Mouse (Mus musculus) bone marrow macrophage, adult 2 months (primary cell): Measurements from ENCODE around the gene Bmpr1b. TPM values are rescaled to one million over a fixed set of nuclear protein-coding genes. Genes with fewer than 3 reads are reported as not detected.

ENCODE experiments used
- H3K27ac ChIP-seq: 2 replicates; pipeline ENCODE4 v1.5.1; 2012; ENCODE audit warnings: low read depth, low read length; ENCODE audit not compliant: insufficient read depth
- H3K4me1 ChIP-seq: 2 replicates; pipeline ENCODE4 v1.6.1; 2012; ENCODE audit warnings: low read length; ENCODE audit not compliant: control insufficient read depth, insufficient read depth
- H3K4me3 ChIP-seq: 2 replicates; pipeline ENCODE4 v1.5.1; 2012; ENCODE audit warnings: mild to moderate bottlenecking, low read length, moderate library complexity; ENCODE audit not compliant: insufficient read depth
- CTCF ChIP-seq: IDR thresholded peaks from 2 replicates; pipeline ENCODE4 v1.5.1; 2012; ENCODE audit warnings: low read depth, mild to moderate bottlenecking, low read length, moderate library complexity
- POLR2A ChIP-seq: IDR thresholded peaks from 2 replicates; pipeline ENCODE4 v1.6.1; 2012; ENCODE audit warnings: mild to moderate bottlenecking, low read depth, low read length, borderline replicate concordance
- polyA plus RNA-seq: library from polyadenylated mRNA; stranded (reverse); fragments of >200 nt; gene quantifications from 2 replicates; pipeline ENCODE4 v1.2.4, GENCODE M21; 2012; ENCODE audit not compliant: missing spikeins, insufficient read depth, insufficient read length

Gene Bmpr1b
- polyA plus RNA-seq, 1 experiment = not detected

DNA sequence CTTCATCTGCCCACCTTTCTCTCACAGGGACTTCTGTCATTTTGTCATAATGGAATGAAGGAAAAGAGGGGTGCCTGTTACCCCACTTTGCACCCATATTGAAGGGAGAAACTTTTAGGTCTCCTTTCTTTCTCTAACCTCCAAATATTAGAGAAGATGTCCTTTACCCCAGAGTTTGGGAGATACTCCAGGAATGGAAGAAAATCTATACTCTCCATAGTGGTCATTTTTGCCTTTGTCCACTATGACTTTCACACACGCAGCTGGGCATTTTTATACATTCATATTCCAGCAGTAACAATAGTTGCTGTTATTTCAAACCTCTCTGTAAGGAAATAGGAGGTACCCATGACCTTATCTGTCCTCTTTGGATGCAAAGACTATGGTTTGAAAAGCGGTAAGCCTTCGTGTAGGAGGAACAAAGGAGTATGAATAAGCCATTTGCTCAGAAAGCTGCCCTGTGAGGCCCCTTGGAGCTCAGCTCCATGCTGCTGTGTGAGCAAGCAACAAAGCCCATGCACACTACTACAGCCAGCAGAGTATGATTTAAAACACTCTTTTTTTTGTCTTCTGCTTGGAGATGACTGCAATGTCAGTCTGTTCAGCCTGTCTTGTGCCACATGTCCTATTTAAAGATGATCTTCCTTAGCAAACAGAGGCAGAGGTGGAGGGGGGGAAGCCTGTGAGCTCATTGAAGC is 350.5 kb downstream of the Bmpr1b start:
- no peaks in the 10 kb centered on the region for H3K4me1 ChIP-seq
- no peak overlapping the region for H3K27ac ChIP-seq
- H3K4me3 ChIP-seq = no peak overlapping the region
- TF ChIP-seq CTCF = no peak
- TF ChIP-seq POLR2A = no peak

GRCm38 (mm10) chr3:141814776-141815175 is 354.4 kb downstream of the Bmpr1b start:
- H3K27ac ChIP-seq = no peak overlapping the region
- TF ChIP-seq CTCF (no peak), POLR2A (no peak)
- H3K4me3 ChIP-seq = no peak overlapping the region
- no peaks in the 10 kb centered on the region for H3K4me1 ChIP-seq

DNA sequence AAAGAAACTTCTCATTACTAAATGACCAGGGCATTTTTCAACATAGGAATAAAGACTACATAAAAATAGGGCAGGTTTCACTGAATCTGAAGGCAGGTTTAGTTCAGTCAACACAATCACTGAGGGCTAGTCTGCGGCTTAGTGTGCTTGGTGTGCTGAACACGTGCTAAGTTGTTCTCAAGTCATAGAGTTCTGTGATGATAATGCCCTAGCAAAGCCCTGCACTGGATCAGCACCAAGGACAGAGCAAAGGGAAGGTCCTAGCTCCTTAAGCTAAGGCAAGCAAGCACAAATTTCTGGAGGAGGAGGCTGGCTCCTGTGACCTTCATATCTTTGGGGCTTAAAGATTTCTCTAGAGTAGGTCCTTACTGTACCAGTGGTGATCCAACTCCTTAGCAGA is 357.9 kb downstream of the Bmpr1b start:
- H3K4me1 ChIP-seq = no peaks in the 10 kb centered on the region
- H3K4me3 ChIP-seq = no peak overlapping the region
- TF ChIP-seq POLR2A = no peak
- TF ChIP-seq CTCF = no peak
- H3K27ac ChIP-seq = no peak overlapping the region

GRCm38 (mm10) chr3:141810944-141811343 is 358.3 kb downstream of the Bmpr1b start:
- Histone ChIP-seq H3K27ac (no peak overlapping the region), H3K4me3 (no peak overlapping the region), H3K4me1 (no peaks in the 10 kb centered on the region)
- TF ChIP-seq POLR2A = no peak
- no peak for TF ChIP-seq CTCF

GRCm38 (mm10) chr3:141809581-141809980 is 359.6 kb downstream of the Bmpr1b start:
- Histone ChIP-seq H3K4me3 (no peak overlapping the region), H3K27ac (no peak overlapping the region), H3K4me1 (no peaks in the 10 kb centered on the region)
- TF ChIP-seq POLR2A (no peak), CTCF (no peak)

DNA sequence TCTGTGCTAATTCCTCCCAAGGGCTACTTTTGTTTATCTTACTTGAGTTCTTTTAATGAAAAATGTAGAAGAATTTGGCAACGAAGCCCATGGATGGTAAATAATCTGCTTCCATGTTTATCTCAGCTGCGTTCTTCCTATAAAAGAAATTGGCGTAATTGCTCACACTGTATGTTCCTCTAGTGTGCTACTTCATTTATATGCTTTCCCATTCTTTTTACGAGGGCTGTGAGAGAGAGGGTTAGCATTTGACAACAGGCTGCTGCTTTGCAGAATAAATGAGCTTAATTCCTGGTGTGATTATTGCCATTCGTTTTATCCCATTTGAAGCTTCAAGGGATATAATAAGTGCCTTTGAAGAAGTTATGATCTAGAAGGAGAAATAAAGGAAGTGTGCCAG is 365.1 kb downstream of the Bmpr1b start:
- TF ChIP-seq CTCF (no peak), POLR2A (no peak)
- Histone ChIP-seq H3K4me1 (no peaks in the 10 kb centered on the region), H3K27ac (no peak overlapping the region), H3K4me3 (no peak overlapping the region)

GRCm38 (mm10) chr3:141797789-141798188 is 371.4 kb downstream of the Bmpr1b start:
- no peak overlapping the region for H3K27ac ChIP-seq
- H3K4me1 ChIP-seq = no peaks in the 10 kb centered on the region
- no peak for TF ChIP-seq POLR2A
- no peak for TF ChIP-seq CTCF
- H3K4me3 ChIP-seq = no peak overlapping the region

DNA sequence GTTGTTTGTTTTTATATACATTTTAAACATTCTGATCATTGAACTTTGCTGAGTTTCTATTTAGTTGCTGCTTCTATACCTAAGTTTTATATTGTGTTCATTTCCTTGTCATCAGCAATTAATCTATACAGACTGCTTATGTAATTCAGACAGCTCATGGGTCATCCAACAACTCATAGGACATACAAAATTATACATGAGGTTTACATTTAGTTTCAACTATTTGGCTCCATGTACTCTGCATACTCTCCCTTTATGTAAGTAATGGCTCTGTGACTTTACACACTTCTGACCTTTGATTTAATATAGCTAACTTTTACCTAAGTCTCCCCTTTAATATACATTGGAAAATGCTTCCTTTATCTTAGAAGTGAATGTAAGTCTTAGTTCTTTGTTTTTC is 371.9 kb downstream of the Bmpr1b start:
- no peak overlapping the region for H3K27ac ChIP-seq
- TF ChIP-seq POLR2A (no peak), CTCF (no peak)
- H3K4me1 ChIP-seq = no peaks in the 10 kb centered on the region
- no peak overlapping the region for H3K4me3 ChIP-seq

DNA sequence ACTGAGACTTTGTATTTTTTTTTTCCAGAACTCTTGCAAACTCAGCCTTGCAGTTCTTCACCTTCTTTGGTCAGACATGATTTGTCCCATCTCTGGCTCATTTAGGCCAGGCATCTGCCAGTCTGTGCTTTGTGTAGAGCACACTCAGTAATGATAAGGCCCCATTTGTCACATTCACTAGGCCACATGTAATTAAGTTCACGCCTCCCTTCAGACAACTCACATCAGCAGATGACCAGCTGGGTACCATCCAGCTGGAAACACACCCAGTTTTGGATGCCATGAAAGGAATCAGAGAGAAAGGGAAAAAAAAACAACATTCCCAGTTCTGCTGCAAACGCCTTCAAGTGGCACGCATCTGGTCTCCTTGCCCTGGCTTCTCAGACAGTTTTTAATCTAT is 374.9 kb downstream of the Bmpr1b start:
- no peaks in the 10 kb centered on the region for H3K4me1 ChIP-seq
- no peak overlapping the region for H3K4me3 ChIP-seq
- no peak overlapping the region for H3K27ac ChIP-seq
- TF ChIP-seq CTCF (no peak), POLR2A (no peak)

DNA sequence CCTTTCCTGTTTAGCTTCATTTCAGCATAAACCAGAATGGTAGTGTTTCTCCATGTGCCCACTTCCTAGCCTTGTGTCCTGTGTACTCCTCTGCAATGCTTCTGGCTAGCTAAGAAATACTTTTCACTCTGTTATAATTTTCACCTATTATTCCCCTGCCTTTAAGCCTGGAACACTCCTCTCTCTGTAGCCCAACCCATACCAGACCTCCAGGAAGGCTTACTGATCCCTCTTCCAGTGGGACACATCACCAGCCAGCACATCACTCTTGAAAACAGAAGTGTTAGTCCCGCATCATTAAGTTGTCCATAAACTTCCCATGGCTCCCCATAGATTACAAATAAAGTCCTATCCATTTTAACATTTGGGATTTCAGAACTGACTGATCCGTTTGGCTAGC is 375.5 kb downstream of the Bmpr1b start:
- TF ChIP-seq CTCF = no peak
- Histone ChIP-seq H3K4me1 (no peaks in the 10 kb centered on the region), H3K27ac (no peak overlapping the region), H3K4me3 (no peak overlapping the region)

DNA sequence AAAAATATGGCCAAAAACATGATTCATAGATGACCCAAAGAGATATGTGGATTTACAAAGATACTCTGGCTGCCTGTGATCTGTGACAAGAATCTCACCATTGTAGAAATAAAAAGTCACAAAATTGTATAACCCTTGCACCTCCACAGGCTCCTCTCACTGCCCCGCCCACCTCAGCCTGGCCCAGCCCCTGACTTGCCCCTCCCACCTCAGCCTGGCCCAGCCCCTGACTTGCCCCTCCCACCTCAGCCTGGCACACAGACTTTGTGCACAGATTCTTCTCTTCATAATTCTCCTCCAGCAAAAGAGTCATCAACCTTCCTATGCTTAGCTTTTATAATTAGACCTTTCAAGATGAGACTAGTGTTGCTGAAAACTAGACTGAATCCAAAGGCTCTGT is 377.1 kb downstream of the Bmpr1b start:
- Histone ChIP-seq H3K4me1 (no peaks in the 10 kb centered on the region), H3K27ac (no peak overlapping the region), H3K4me3 (no peak overlapping the region)
- TF ChIP-seq CTCF = no peak
- no peak for TF ChIP-seq POLR2A
